Mouse (Mus musculus) kidney, postnatal 36 days (tissue): ENCODE data around the gene Crygd.

ENCODE experiments used
- DNase-seq, 2 experiments: peaks; one replicate each; pipeline ENCODE4 v3.0.0; 2021 to 2022; ENCODE audit warnings: mixed read lengths in 2 of 2

The Crygd gene

GRCm38 (mm10) chr1:65041837-65042236, 21.4 kb downstream of the Crygd start:
- DNase-seq: no peak

DNA sequence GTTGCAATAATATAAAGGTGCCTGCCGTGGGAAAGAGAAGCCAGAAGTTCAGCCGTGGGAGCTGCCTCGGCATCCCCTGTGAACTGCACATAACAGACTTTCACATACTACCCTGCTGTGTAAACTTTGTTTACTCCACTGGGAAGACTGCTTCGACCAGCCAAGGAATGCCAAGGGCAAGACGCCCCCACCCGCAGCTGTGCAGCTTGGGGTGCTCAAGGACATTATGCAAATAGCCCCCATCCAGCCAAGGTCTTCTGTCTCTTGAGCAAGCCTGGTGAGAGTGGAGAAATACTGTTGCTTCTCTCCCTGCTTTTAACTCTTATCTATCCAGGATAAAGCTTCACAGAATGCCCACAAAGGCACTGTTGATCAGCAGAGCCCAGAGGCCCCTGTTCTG, 22.4 kb downstream of the Crygd start:
- DNase-seq: no peak

- no peak for DNase-seq
Measured at GRCm38 (mm10) chr1:65039679-65040078, 23.6 kb downstream of the Crygd start.

- no peak for DNase-seq
Measured at GRCm38 (mm10) chr1:65037542-65037941, 25.7 kb downstream of the Crygd start.

GRCm38 (mm10) chr1:65035513-65035912, 27.7 kb downstream of the Crygd start:
- no peak for DNase-seq

DNA sequence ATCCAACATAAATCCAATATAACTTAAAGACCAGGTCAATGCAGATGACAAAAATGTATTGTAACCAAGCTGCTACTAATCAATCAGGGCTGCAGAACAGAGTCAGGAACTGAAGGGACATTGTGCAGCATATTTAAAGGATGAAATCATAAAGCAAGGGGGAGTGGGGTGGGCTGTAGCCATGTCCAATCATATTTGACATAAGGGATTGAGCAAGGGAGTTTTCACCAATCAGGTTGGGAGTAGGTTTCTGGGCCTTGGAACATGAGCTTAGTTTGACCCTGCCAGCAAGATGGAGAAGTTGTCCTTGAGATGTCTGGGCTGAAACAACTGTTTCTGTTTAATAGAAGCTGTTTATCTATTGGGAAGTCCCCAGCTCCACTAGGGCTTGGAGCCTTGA, 30.6 kb downstream of the Crygd start, which contains the start of gene Akr1cl:
Akr1cl (minus strand) TSS at position 119 of the 400 bp plus-strand sequence.
- DNase-seq: no peak

DNA sequence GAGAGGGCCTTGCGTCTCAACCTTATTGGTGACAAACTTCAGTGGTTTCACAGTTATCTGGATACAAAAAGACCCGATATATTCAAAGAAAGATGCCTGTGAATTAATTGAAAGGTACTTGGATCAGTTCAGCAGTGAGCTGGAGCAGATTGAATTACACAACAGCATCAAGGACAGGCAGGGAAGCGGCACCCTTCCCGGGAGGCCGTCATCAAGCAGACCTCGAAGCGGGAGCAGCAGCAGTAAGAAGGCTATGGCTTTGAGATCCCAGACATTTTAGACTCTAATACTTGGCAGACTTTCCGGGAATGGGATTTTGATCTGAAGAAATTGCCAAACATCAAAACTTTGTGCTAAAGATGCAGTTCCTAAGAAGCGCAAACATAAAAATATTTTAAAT, 35.0 kb downstream of the Crygd start:
- DNase-seq: no peak

DNA sequence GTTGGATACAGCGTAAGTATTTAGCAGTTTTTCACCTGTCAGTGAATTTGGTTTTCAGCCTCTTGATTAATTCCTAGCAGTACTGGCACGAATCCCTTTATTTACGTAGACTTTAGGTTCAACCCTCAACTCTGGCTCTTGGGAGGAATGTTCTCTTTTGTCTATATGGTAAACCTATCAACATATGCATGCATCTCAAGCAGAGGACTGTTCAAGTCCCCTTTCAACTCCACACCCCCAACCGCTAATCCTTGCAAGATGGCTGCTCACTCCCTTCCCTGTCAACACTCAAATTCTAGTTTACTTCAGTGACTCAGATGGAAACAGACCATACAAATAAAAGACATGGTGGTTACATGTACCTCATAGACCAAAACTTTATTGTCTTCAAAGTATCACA, 50.5 kb downstream of the Crygd start:
- no peak for DNase-seq
